Mouse (Mus musculus) Patski (cell line): ENCODE measurements at regions not wholly inside any gene's neighbourhood (a gene's known extent, or its start where the extent isn't known, plus 50 kb on each side); places are given as distances from the start of the nearest gene placed in this dataset.

Experiments
- ATAC-seq: fragments of 100-300 bp; one replicate; pipeline ENCODE4 v1.8.0; 2021
- CTCF ChIA-PET: fragments of 350-600 bp; sonication (Branson Sonifier 250); formaldehyde crosslinking; loops from one replicate; lab custom pipeline; 2022; ENCODE audit warnings: inconsistent platforms; lab: Charles Lee
- POLR2A ChIA-PET: fragments of 350-600 bp; sonication (Branson Sonifier 250); formaldehyde crosslinking; loops from one replicate; lab custom pipeline; 2022; ENCODE audit warnings: antibody characterized with exemption, inconsistent platforms; lab: Charles Lee
- DNase-seq: peaks from one replicate; pipeline ENCODE4 v3.0.0-alpha.2; 2011; ENCODE audit warnings: low read depth, low spot score
- H3K27me3 ChIP-seq: fragments of 371-371 bp; one replicate; pipeline ENCODE4 v1.5.1; 2021
- CTCF ChIP-seq: fragments of 100-300 bp; IDR thresholded peaks from one replicate; pipeline ENCODE4 v1.5.1; 2021
- in situ Hi-C: fragments of 300-500 bp; cut with MboI; formaldehyde crosslinking; loops from 3 replicates; pipeline ENCODE4 v1.11.1; 2018; ENCODE audit warnings: low pct_unique_long_range_greater_than_20kb, mixed read lengths

DNA sequence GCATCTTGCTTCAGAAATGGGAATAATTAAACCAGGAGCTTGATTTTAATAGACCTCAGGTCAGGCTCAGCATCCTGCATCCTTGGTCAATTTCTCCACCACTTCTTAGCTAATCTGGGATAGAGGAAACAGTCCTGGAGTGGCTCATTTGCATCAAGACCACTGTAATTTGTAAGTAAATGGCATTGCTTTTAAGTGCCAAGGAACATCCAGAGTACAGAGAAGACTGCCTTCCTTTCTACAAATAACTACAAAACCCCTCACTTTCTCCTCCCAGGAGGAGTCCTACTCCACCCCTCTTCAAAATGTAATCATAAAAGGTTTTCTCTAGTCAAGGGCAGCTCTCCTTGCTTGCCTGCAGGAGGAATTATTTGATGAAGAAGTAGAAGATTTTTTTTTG lies 96.2 kb upstream of the Camk1g start:
- ChIA-PET CTCF (interaction anchor here (1.7 kb wide), 1 partner anchor 11 kb away, joined by 4 read pairs; no protein-coding TSS in a partner anchor), POLR2A (no interaction called here)
- H3K27me3 ChIP-seq, result peaks cover 14% of the 10 kb centered on the region
- no peak for ATAC-seq
- TF ChIP-seq CTCF, result no peak
- in situ Hi-C loops, result no loop called here
- no peak for DNase-seq

DNA sequence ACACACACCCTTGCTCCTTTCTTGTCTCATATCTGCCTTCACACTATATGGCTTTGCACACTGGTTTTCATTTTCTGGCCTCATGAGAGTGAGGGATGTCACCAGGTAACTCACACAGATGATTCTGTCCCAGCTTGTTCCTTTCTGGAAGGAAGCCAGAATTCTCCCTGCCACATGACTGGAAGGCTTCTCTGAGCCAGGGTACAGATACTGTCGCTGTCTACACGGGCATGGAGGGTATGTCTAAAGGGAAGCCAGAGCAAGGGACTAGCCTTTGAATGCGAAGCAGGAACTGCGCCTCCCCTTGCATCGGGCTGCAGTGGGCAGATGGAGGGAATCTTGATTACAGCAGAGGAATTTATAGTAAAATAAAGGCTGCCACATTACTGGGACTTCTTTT lies 89.6 kb upstream of the Camk1g start:
- H3K27me3 ChIP-seq, result no peaks in the 10 kb centered on the region
- ChIA-PET POLR2A (no interaction called here), CTCF (no interaction called here)
- in situ Hi-C loops, result no loop called here
- no peak for TF ChIP-seq CTCF
- ATAC-seq (no peak), DNase-seq (no peak)

- TF ChIP-seq CTCF, result no peak
- POLR2A ChIA-PET, result no interaction called here
- CTCF ChIA-PET, result interaction anchor here (1.0 kb wide), 1 partner anchor 17 kb away, joined by 3 read pairs; no protein-coding TSS in a partner anchor
- H3K27me3 ChIP-seq, result no peaks in the 10 kb centered on the region
- ATAC-seq, result no peak
- no peak for DNase-seq
- in situ Hi-C loops, result no loop called here
Observed at GRCm38 (mm10) chr1:193457908-193458307, 87.8 kb upstream of the Camk1g start.

GRCm38 (mm10) chr1:193453654-193454053 lies 83.6 kb upstream of the Camk1g start:
- ChIA-PET POLR2A (no interaction called here), CTCF (interaction anchor here (1.0 to 1.3 kb wide), 2 partner anchors 50 to 129 kb away, joined by 3 read pairs; no protein-coding TSS in a partner anchor)
- no peak for TF ChIP-seq CTCF
- ATAC-seq (no peak), DNase-seq (no peak)
- H3K27me3 ChIP-seq, result no peaks in the 10 kb centered on the region
- in situ Hi-C loops, result loop anchor here (5.0 kb wide), 1 partner anchor 49 kb away; no protein-coding TSS in a partner anchor

DNA sequence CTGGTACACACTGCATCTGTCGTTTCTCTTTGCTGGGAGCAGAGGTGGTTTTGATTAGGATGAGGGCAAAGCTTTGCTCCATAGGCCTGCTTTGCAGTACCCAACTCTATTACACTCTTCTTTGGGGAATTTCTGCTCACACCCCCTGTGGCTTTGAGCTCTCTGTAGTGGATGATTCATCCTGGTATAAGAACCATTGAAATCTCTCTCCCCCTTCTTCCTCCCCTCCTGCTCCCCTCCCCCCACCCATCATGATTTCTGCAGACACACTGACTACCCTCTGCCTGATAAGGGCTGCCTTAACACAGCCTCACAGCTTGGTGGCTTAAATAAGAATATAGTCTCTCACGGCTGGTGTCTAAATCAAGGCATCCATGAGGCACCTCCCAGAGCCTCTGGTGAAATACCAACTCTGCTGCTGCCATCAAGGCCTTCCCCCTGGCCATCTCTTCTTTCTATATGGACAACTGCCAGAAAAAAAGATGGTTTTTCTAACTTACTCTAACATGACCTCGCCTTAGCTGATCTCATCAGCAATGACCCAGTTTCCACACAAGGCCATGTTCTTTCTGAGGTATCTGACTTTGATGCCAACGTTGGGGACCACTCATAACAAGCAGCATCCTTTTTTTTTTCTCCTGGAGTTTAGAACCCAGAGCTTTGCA lies 81.5 kb upstream of the Camk1g start:
- peak; percentile 27 for ATAC-seq
- no peak for TF ChIP-seq CTCF
- DNase-seq, result peak; percentile 35
- in situ Hi-C loops, result loop anchor here (5.0 kb wide), 1 partner anchor 51 kb away; no protein-coding TSS in a partner anchor
- ChIA-PET POLR2A (no interaction called here), CTCF (interaction anchor here (0.9 to 2.4 kb wide), 2 partner anchors 124 to 137 kb away, joined by 3 to 11 read pairs; no protein-coding TSS in a partner anchor)
- no peaks in the 10 kb centered on the region for H3K27me3 ChIP-seq

DNA sequence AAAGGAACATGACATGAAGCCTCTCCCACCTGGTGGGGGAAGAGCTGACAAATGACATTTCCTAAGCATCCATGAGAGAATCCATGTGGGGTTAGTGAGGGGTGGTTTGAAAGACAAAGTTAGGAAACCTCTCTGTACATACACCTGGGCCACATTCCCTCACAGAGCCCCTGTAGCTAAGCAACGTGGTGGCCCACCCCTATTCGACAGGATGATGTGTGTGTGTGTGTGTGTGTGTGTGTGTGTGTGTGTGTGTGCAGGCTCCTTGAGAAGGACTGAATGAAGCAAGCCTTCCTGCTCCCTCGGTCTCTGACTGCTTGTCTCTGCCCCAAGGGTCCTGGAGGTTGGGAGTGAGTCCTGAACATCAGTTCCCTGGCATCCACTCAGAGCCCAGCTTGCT lies 80.7 kb upstream of the Camk1g start:
- no peak for DNase-seq
- POLR2A ChIA-PET, result interaction anchor here (0.7 kb wide), 1 partner anchor 40 kb away, joined by 6 read pairs; no protein-coding TSS in a partner anchor
- H3K27me3 ChIP-seq, result no peaks in the 10 kb centered on the region
- CTCF ChIA-PET, result interaction anchor here (0.9 to 2.4 kb wide), 7 partner anchors 10 to 772 kb away, joined by 3 to 11 read pairs (median 4); no protein-coding TSS in a partner anchor
- no peak for TF ChIP-seq CTCF
- ATAC-seq, result no peak
- in situ Hi-C loops, result loop anchor here (5.0 kb wide), 1 partner anchor 51 kb away; no protein-coding TSS in a partner anchor

GRCm38 (mm10) chr1:193450201-193450600 lies 80.1 kb upstream of the Camk1g start:
- POLR2A ChIA-PET, result interaction anchor here (0.7 kb wide), 1 partner anchor 40 kb away, joined by 6 read pairs; no protein-coding TSS in a partner anchor
- DNase-seq, result no peak

DNA sequence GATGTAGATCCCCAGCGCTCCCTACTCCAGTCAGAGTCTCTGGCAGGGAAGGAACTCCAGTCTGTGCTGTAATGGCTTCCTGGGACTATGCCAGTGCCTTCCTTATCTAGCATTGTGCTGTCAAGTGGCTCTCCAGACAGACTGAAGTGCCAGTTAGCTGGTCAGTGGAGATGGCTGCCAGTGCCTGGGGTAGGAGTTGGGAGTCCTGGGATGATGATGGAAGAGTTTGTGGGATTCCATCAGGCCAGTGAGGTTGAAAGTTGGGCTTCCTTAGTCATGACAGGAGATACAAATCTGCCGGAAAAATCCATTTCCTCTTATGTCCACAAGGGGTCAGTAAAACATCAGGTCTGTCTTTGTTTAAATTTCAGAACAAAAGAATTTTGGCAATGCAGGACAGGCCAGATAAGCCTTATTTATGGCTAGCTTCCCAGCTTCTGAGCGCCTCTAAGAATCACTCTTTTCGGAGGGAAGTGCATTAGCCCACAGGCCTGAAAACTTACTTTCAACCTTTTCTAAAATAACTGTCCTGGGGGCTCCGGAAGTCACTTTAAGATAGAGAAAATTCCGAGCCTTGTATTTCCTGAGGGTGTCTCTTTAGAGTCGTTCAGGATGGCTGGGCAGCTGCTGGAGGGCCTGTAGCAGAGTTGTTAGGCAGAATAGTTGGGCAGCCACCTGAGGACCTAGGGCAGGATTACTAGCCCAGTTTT lies 79.5 kb upstream of the Camk1g start:
- in situ Hi-C loops, result loop anchor here (5.0 kb wide), 2 partner anchors 52 to 53 kb away; no protein-coding TSS in a partner anchor
- ATAC-seq (peak; percentile 86), DNase-seq (peak; percentile 71)
- peak; percentile 79 for TF ChIP-seq CTCF
- no peaks in the 10 kb centered on the region for H3K27me3 ChIP-seq
- ChIA-PET POLR2A (interaction anchor here (0.5 kb wide), 1 partner anchor 1174 kb away, joined by 5 read pairs; no protein-coding TSS in a partner anchor), CTCF (interaction anchor here (0.8 to 2.4 kb wide), 11 partner anchors 9 to 250 kb away, joined by 3 to 11 read pairs (median 4); no protein-coding TSS in a partner anchor)

More at GRCm38 (mm10) chr1:193450201-193450600, 80.1 kb upstream of the Camk1g start:
- CTCF ChIA-PET, result interaction anchor here (0.8 to 2.4 kb wide), 12 partner anchors 9 to 773 kb away, joined by 3 to 11 read pairs (median 4); no protein-coding TSS in a partner anchor
- no peak for ATAC-seq
- TF ChIP-seq CTCF, result no peak
- H3K27me3 ChIP-seq, result no peaks in the 10 kb centered on the region
- in situ Hi-C loops, result loop anchor here (5.0 kb wide), 1 partner anchor 52 kb away; no protein-coding TSS in a partner anchor

- no peak for TF ChIP-seq CTCF
- H3K27me3 ChIP-seq, result no peaks in the 10 kb centered on the region
- POLR2A ChIA-PET, result no interaction called here
- CTCF ChIA-PET, result interaction anchor here (0.9 to 2.4 kb wide), 6 partner anchors 32 to 251 kb away, joined by 3 to 11 read pairs (median 4); no protein-coding TSS in a partner anchor
- ATAC-seq, result no peak
- no peak for DNase-seq
- in situ Hi-C loops, result loop anchor here (5.0 kb wide), 1 partner anchor 52 kb away; no protein-coding TSS in a partner anchor
Observed at GRCm38 (mm10) chr1:193448793-193449393, 78.8 kb upstream of the Camk1g start.

GRCm38 (mm10) chr1:193447647-193448046 lies 77.5 kb upstream of the Camk1g start:
- DNase-seq, result no peak
- no peak for ATAC-seq
- CTCF ChIA-PET, result interaction anchor here (1.2 kb wide), 1 partner anchor 142 kb away, joined by 3 read pairs; no protein-coding TSS in a partner anchor
- no peaks in the 10 kb centered on the region for H3K27me3 ChIP-seq
- in situ Hi-C loops, result loop anchor here (5.0 kb wide), 1 partner anchor 50 kb away; no protein-coding TSS in a partner anchor
- TF ChIP-seq CTCF, result no peak
- POLR2A ChIA-PET, result no interaction called here
